Mouse (Mus musculus) midbrain, postnatal 0 days (tissue): ENCODE results near the gene Mfap2. TPM values are rescaled to one million over a fixed set of nuclear protein-coding genes. Genes with fewer than 3 reads are reported as not detected.

Source experiments
- ATAC-seq: fragments of 200-750 bp; cut with Nextera tagmentation; 2 replicates; pipeline ENCODE4 v1.8.0; 2017; ENCODE audit warnings: moderate number of reproducible peaks, mild to moderate bottlenecking, moderate TSS enrichment, moderate library complexity; ENCODE audit not compliant: low FRiP score
- DNase-seq: peaks from one replicate; pipeline ENCODE4 v3.0.0-alpha.2; 2015; ENCODE audit warnings: low spot score
- H3K27ac ChIP-seq: fragments of 300-500 bp; sonication (generic); 2 replicates; pipeline ENCODE4 v1.5.1; 2014; ENCODE audit warnings: low read depth, mild to moderate bottlenecking, low read length, mixed read lengths
- H3K27me3 ChIP-seq: fragments of 300-500 bp; sonication (generic); 2 replicates; pipeline ENCODE4 v1.6.1; 2014; ENCODE audit warnings: low read length, control low read depth, mixed read lengths; ENCODE audit not compliant: insufficient read depth
- H3K36me3 ChIP-seq: fragments of 300-500 bp; sonication (generic); 2 replicates; pipeline ENCODE4 v1.6.1; 2014; ENCODE audit warnings: low read length, control low read depth, mixed read lengths; ENCODE audit not compliant: insufficient read depth
- H3K4me1 ChIP-seq: fragments of 300-500 bp; sonication (generic); 2 replicates; pipeline ENCODE4 v1.6.1; 2014; ENCODE audit warnings: mild to moderate bottlenecking, control low read depth, antibody characterized with exemption, low read length, mixed read lengths; ENCODE audit not compliant: insufficient read depth
- H3K4me2 ChIP-seq: fragments of 300-500 bp; sonication (generic); 2 replicates; pipeline ENCODE4 v1.6.1; 2014; ENCODE audit warnings: low read depth, mild to moderate bottlenecking, low read length, mixed read lengths; ENCODE audit not compliant: poor library complexity, severe bottlenecking
- H3K4me3 ChIP-seq: fragments of 300-500 bp; sonication (generic); 2 replicates; pipeline ENCODE4 v1.5.1; 2014; ENCODE audit warnings: low read depth, mild to moderate bottlenecking, low read length, moderate library complexity
- H3K9ac ChIP-seq: fragments of 300-500 bp; sonication (generic); replicated peaks from 2 replicates; pipeline ENCODE4 v1.6.1; 2014; ENCODE audit warnings: mild to moderate bottlenecking, low read length, moderate library complexity, mixed read lengths; ENCODE audit not compliant: poor library complexity, severe bottlenecking
- H3K9me3 ChIP-seq: fragments of 300-500 bp; sonication (generic); 2 replicates; pipeline ENCODE4 v1.6.1; 2016; ENCODE audit warnings: low read length, control low read depth
- CTCF ChIP-seq: IDR thresholded peaks from 2 replicates; pipeline ENCODE4 v1.5.1; 2016; ENCODE audit warnings: antibody characterized with exemption, mild to moderate bottlenecking
- WGBS: fragments of 180-500 bp; shearing (Covaris S2); extraction: QIAGEN DNeasy Blood & Tissue Kit; methylation state at CpG from one replicate; pipeline ENCODE4 v1.1.7; 2014; 5-methylcytosine and 5-hydroxymethylcytosine counted together
- polyA plus RNA-seq: library from polyadenylated mRNA; unstranded; fragments of >200 nt; fragmentation: Nextera tagmentation; extraction: Ambion mirVana; gene quantifications from 2 replicates; pipeline ENCODE4 v1.2.1, GENCODE M21; 2015
- total RNA-seq: library from RNA; depleted of rRNA; stranded (reverse); fragments of >200 nt; gene quantifications from 2 replicates; pipeline ENCODE4 v1.2.3, GENCODE M21; 2014

Gene Mfap2
- total and polyA plus RNA-seq, 2 experiments from 2014 or later: 32.4 to 104 TPM

- 78% methylated on average over 9 of the region's 9 CpGs for WGBS
- H3K4me2 ChIP-seq: no peak overlapping the region
- no peak overlapping the region for H3K4me3 ChIP-seq
- peaks cover 16% of the 10 kb centered on the region for H3K36me3 ChIP-seq
- peaks cover 14% of the 10 kb centered on the region; the same call in 1 of the 2 replicates for H3K4me1 ChIP-seq
- no peak overlapping the region for H3K9ac ChIP-seq
- no peaks in the 10 kb centered on the region for H3K9me3 ChIP-seq
- no peak for DNase-seq
- 0 out of 2 replicates have a peak overlapping the region, but pooled peaks have one; percentile 44 for H3K27ac ChIP-seq
- H3K27me3 ChIP-seq: no peaks in the 10 kb centered on the region
- no peak for TF ChIP-seq CTCF
- no peak for ATAC-seq
Observed at GRCm38 (mm10) chr4:140963941-140964597, 46.1 kb upstream of the Mfap2 start.

DNA sequence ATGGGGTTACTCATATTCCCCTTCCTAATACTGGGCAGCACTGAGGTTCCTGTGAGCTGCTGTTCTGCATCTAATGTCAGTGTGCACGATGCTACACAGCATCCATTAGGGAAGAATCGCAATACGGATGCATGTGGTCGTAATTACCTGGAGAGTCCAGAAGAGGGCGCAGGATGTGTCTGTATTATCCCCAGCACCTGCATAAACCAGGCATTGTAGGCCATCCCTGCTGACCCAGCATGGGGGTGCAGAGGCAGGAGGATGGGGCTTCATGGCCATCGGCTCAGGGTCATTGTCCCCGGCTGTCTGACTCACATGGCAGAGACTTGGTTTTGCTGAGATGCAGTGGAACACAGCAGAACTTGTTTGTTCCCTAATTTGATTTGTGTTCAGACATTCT, 45.6 kb upstream of the Mfap2 start:
- Histone ChIP-seq H3K4me3 (no peak overlapping the region), H3K9ac (no peak overlapping the region), H3K36me3 (peaks cover 19% of the 10 kb centered on the region), H3K4me2 (no peak overlapping the region), H3K9me3 (no peaks in the 10 kb centered on the region), H3K4me1 (peaks cover 14% of the 10 kb centered on the region; the same call in 1 of the 2 replicates), H3K27ac (0 out of 2 replicates have a peak overlapping the region, but pooled peaks have one; percentile 44), H3K27me3 (no peaks in the 10 kb centered on the region)
- WGBS: 4% methylated on average over 7 of the region's 7 CpGs
- DNase-seq (peak; percentile 89), ATAC-seq (no peak)
- peak; percentile 93 for TF ChIP-seq CTCF

- Histone ChIP-seq H3K27me3 (no peaks in the 10 kb centered on the region), H3K36me3 (peaks cover 43% of the 10 kb centered on the region), H3K27ac (no peak overlapping the region), H3K9ac (no peak overlapping the region), H3K4me3 (no peak overlapping the region), H3K9me3 (no peaks in the 10 kb centered on the region), H3K4me1 (peaks cover 8% of the 10 kb centered on the region; the same call in 1 of the 2 replicates), H3K4me2 (no peak overlapping the region)
- WGBS: 89% methylated on average over 11 of the region's 11 CpGs
- no peak for DNase-seq
- no peak for TF ChIP-seq CTCF
- ATAC-seq: no peak
Observed at GRCm38 (mm10) chr4:140967386-140968159, 42.6 kb upstream of the Mfap2 start.

DNA sequence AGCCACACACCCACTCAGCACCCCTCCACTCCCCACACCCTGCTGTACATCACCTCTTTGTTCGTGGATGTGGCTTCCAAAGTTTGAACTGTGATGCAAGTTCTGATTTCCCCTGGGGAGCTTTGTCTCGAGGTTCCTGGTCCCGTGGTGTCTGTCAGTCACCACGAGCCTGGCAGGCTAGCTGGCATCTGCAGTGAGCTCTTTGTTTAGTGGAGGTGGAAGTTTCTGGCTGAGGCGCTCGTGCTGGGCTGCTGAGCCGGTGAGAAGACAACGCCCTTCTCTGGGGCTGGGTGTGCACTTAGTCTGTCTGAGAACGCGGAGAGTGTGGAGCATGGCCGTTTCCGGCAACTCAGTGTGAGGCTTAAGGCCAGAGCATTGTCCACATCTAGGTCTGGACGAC, 38.5 kb upstream of the Mfap2 start:
- DNase-seq: no peak
- Histone ChIP-seq H3K4me1 (no peaks in the 10 kb centered on the region), H3K36me3 (peaks cover 71% of the 10 kb centered on the region), H3K9ac (no peak overlapping the region), H3K27me3 (no peaks in the 10 kb centered on the region), H3K27ac (no peak overlapping the region), H3K9me3 (no peaks in the 10 kb centered on the region), H3K4me2 (no peak overlapping the region), H3K4me3 (no peak overlapping the region)
- ATAC-seq: no peak
- WGBS: 85% methylated on average over 13 of the region's 13 CpGs
- TF ChIP-seq CTCF: no peak

DNA sequence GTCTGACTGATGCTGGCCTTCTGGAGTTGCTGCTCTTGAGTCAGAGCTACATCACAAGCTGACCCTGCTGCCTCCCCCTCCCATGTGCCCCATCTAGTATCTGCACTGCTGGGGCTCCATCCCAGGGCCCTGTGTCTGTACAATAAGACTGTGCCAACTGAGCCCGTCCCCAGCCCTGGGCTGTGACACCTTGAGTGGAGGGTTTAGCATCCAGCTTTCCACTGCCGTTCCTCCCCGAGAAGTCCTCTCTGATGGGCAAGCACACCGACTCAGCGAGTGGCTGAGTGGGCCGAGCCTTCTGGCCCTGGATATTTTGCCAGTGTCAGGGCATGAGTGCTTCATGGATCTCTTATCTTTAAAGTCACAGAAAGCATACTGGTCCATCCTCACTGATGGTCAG, 35.8 kb upstream of the Mfap2 start:
- ATAC-seq: no peak
- no peaks in the 10 kb centered on the region for H3K9me3 ChIP-seq
- H3K36me3 ChIP-seq: peaks cover 78% of the 10 kb centered on the region
- no peaks in the 10 kb centered on the region for H3K4me1 ChIP-seq
- no peaks in the 10 kb centered on the region for H3K27me3 ChIP-seq
- no peak overlapping the region for H3K4me2 ChIP-seq
- DNase-seq: no peak
- no peak for TF ChIP-seq CTCF
- no peak overlapping the region for H3K27ac ChIP-seq
- no peak overlapping the region for H3K4me3 ChIP-seq
- WGBS: 96% methylated on average over 6 of the region's 6 CpGs
- no peak overlapping the region for H3K9ac ChIP-seq

GRCm38 (mm10) chr4:140975356-140975755, 34.9 kb upstream of the Mfap2 start:
- Histone ChIP-seq H3K27me3 (no peaks in the 10 kb centered on the region), H3K4me3 (no peak overlapping the region), H3K9me3 (no peaks in the 10 kb centered on the region), H3K36me3 (peaks cover 76% of the 10 kb centered on the region), H3K4me1 (no peaks in the 10 kb centered on the region), H3K4me2 (no peak overlapping the region), H3K27ac (no peak overlapping the region), H3K9ac (no peak overlapping the region)
- WGBS: 99% methylated on average over 7 of the region's 7 CpGs
- no peak for DNase-seq
- no peak for TF ChIP-seq CTCF
- no peak for ATAC-seq
